Mouse (Mus musculus) limb, embryonic 10.5 days (tissue): ENCODE measurements at regions not wholly inside any gene's neighbourhood (a gene's known extent, or its start where the extent isn't known, plus 50 kb on each side); places are given as distances from the start of the nearest gene placed in this dataset.
A peak's percentile ranks its signal among the peaks of the same experiment; 100 is the strongest.

Experiments
- DNase-seq: peaks from one replicate; pipeline ENCODE4 v3.0.0-alpha.2; 2017; ENCODE audit warnings: low spot score
- H3K27ac ChIP-seq: fragments of 300-500 bp; sonication (generic); 2 replicates; pipeline ENCODE4 v1.5.1; 2016; ENCODE audit warnings: mild to moderate bottlenecking
- H3K27me3 ChIP-seq: fragments of 300-500 bp; sonication (generic); 2 replicates; pipeline ENCODE4 v1.6.1; 2016; ENCODE audit warnings: low read depth, mild to moderate bottlenecking; ENCODE audit not compliant: poor library complexity, severe bottlenecking
- H3K36me3 ChIP-seq: fragments of 300-500 bp; sonication (generic); 2 replicates; pipeline ENCODE4 v1.6.1; 2016; ENCODE audit warnings: mild to moderate bottlenecking, moderate library complexity
- H3K4me1 ChIP-seq: fragments of 300-500 bp; sonication (generic); 2 replicates; pipeline ENCODE4 v1.6.1; 2016
- H3K4me3 ChIP-seq: fragments of 300-500 bp; sonication (generic); 2 replicates; pipeline ENCODE4 v1.5.1; 2016; ENCODE audit warnings: mild to moderate bottlenecking, moderate library complexity
- H3K9me3 ChIP-seq: fragments of 300-500 bp; sonication (generic); replicated peaks from 2 replicates; pipeline ENCODE4 v1.6.1; 2016; ENCODE audit warnings: mild to moderate bottlenecking
- WGBS: fragments of 180-500 bp; shearing (Covaris S2); methylation state at CpG from one replicate; pipeline ENCODE4 v1.1.7; 2016; 5-methylcytosine and 5-hydroxymethylcytosine counted together

DNA sequence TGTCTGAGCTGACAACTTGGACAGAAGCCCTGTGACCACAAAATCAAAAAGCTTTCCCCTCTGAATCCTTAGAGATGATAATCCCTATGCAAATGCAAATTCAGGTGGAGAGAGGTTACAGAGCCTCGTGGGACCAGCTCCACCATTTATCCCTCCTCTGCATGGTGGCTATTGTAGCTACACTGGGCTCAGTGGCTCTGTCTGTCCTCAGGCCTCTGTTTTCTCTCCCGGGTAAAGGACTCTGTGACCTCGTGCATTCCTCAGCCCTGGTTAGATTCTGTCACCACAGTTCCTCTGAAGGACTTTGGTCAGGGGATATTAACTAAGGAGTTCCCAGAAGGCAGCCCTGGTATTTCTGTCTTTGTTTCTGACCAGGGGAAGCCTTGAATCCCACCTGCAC lies 452.3 kb downstream of the Vrk1 start:
- Histone ChIP-seq H3K36me3 (no peaks in the 10 kb centered on the region), H3K9me3 (no peaks in the 10 kb centered on the region), H3K27me3 (peaks cover 26% of the 10 kb centered on the region), H3K4me3 (no peak overlapping the region), H3K4me1 (peaks cover 13% of the 10 kb centered on the region), H3K27ac (no peak overlapping the region)
- WGBS, result 32% methylated on average over 3 of the region's 3 CpGs
- no peak for DNase-seq

DNA sequence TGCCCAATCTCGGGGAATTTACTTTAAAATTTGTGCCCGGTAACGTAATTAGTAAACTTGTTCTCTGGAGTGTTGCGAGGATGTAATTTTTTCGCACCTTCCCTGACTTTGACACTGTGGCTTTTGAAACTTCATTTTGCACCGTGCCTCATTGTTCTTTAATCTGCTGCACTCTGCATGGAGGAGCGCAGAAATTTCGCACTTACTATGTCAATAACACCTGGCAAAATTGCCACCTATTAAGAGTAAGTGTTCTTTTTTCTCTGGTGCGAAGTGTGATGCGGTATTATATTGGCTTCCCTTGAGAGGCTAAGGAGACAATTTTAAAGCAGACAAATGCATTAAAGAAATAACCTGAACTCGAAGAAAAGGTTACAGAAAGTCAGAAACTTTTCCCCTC lies 454.7 kb downstream of the Vrk1 start:
- H3K4me3 ChIP-seq, result no peak overlapping the region
- H3K27me3 ChIP-seq, result peaks cover 27% of the 10 kb centered on the region
- H3K36me3 ChIP-seq, result no peaks in the 10 kb centered on the region
- H3K9me3 ChIP-seq, result no peaks in the 10 kb centered on the region
- no peak for DNase-seq
- peaks cover 17% of the 10 kb centered on the region for H3K4me1 ChIP-seq
- no peak overlapping the region for H3K27ac ChIP-seq
- WGBS, result 26% methylated on average over 11 of the region's 11 CpGs

DNA sequence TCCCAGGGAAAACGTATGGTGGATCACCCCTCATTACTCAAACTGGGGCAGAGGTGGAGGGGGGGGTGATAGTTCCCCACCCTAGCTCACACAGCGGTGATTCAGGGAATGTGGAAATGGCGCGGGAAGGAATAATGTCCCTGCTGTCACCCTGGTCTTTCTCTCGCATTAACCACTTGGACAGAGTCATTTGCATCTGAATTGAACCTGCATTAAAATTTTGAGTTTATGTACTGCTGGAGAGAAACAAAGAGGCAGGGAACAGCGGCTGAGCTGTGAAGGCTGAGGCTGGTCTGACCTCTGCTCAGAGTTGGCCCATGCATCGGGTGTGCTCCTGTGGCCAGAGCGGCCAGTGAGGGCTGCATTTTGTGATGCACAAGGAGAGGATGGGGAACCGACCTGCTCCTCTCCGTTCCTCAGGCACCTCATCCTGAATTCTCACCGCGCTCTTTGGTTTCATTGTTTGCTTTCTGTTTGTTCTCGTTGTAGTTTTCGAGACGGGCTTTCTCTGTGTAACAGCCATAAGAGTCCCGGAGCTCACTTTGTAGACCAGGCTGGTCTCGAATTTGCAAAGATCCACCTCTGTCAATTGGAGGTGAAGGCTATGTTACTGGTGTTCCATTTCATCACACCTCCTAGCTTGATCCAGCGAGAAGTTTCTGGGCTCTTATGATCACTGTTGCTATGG lies 458.3 kb downstream of the Vrk1 start:
- H3K27ac ChIP-seq, result no peak overlapping the region
- no peak for DNase-seq
- no peaks in the 10 kb centered on the region for H3K36me3 ChIP-seq
- 72% methylated on average over 18 of the region's 18 CpGs for WGBS
- H3K4me1 ChIP-seq, result peaks cover 17% of the 10 kb centered on the region
- no peak overlapping the region for H3K4me3 ChIP-seq
- peaks cover 34% of the 10 kb centered on the region for H3K27me3 ChIP-seq
- no peaks in the 10 kb centered on the region for H3K9me3 ChIP-seq

DNA sequence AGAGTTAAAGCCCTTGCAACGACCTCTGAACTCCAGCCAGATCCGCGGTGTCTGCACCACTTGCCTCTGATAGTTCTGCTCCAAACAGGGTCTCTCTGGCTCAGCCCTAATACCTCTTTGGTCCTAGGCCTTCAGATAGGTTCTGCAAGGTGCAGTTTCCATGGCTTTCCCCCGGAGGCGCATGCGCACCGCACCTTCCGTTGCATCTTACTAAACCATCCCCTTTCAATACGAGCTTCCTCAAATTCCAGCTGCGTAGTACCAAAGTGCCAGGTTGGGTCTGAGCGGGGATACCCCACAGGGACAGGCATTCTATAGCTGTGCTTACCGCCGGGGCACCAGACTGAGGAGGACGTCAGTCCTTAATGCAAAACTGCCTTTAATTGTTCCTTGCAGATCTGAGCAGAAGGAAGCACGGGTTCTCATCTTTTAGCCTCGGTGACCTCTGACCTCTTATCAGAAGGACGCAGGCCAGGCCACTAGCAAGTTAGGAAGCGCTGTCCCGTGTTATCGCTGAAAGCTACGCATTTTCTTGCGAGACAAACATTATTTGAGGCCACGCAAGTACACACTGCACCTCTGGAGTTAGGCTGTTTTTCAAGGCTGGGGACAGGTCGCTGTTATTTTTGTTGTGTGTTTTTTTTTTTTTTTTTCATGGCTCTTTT lies 464.6 kb downstream of the Vrk1 start:
- H3K36me3 ChIP-seq, result no peaks in the 10 kb centered on the region
- peaks cover 36% of the 10 kb centered on the region for H3K4me1 ChIP-seq
- no peaks in the 10 kb centered on the region for H3K9me3 ChIP-seq
- DNase-seq, result peak; percentile 40
- peaks cover 71% of the 10 kb centered on the region for H3K27me3 ChIP-seq
- H3K4me3 ChIP-seq, result peak overlapping the region; percentile 26
- H3K27ac ChIP-seq, result no peak overlapping the region
- WGBS, result 14% methylated on average over 24 of the region's 24 CpGs

DNA sequence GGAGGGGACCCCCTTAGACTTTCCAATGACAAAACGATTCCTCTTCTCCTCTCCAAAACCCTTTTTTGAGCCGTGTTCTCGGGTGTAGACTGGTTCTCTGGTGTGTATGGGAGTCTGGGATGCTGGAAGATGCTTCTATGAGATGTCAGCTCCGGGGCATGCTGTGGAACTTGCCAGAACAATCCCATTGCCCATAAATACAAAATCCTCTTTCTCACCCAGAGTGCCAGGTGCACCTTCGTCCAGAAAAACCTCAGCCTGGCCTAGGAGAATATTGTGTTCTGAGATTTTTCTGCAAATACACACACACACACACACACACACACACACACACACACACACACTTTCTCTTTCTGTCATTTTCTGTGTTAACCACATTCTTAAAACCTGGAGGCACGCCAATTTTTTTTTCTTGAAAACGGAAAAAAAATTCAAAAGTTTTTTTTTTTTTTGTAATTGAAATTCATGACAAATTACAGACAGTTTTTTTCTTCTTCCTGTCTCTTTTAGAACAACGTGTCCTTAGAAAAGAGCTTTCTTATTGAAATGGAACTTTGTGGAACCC lies 465.5 kb downstream of the Vrk1 start:
- H3K27me3 ChIP-seq, result peaks cover 77% of the 10 kb centered on the region
- WGBS, result 80% methylated on average over 8 of the region's 8 CpGs

DNA sequence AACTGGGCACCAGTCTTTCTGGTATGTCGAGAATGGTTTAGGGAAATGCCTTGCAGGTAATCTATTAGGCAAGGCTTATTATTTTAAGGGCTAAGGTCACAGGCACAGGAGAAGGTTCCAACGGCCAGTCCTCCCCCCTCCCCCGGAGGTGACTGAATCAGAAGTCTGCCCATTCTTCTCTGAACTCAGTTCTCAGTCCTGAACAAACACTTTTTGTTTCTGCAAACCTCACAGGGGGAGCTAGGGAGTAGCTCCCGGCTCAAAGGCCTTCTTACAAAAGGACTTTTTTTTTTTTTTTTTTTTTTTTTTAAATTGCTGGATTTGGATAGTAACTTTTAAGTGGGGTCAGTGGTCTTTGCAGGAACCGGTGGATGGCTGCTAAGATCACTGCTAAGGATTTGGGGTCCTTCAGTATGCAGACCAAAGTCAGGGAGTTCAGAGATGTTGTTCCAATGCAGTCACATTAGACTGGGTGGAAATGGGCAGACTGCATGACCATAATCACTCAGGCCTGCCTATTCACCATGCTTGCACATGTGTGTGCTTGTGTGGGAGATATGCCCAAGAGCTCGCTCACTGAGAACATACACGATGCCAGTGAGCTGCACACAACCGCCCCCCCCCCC lies 467.1 kb downstream of the Vrk1 start:
- Histone ChIP-seq H3K4me1 (peaks cover 38% of the 10 kb centered on the region), H3K27me3 (peaks cover 84% of the 10 kb centered on the region), H3K36me3 (no peaks in the 10 kb centered on the region), H3K4me3 (no peak overlapping the region), H3K27ac (no peak overlapping the region), H3K9me3 (no peaks in the 10 kb centered on the region)
- WGBS, result 25% methylated on average over 8 of the region's 8 CpGs
- no peak for DNase-seq

More for the DNA sequence above, 465.5 kb downstream of the Vrk1 start:
- H3K4me1 ChIP-seq, result peaks cover 38% of the 10 kb centered on the region
- H3K4me3 ChIP-seq, result no peak overlapping the region
- H3K36me3 ChIP-seq, result no peaks in the 10 kb centered on the region
- H3K27ac ChIP-seq, result no peak overlapping the region
- no peak for DNase-seq
- no peaks in the 10 kb centered on the region for H3K9me3 ChIP-seq

DNA sequence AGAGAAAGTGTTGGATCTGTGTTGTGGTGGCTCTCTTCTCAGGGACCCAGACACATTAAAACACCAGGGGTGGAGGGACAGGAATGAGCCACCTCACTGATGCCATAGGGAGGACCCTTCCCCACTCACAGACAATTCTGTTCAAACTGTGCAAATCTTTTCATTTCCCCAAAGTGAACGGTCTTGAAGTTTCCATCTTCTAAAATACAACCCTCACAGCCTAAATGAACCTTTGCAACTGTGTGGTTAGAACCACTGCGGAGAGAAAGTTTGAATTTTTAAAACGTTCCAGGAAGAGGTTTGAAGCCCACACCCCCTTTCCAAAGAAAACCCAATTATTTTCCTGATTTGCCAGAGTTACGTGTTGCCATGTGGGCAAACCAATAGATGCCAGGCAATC lies 467.7 kb downstream of the Vrk1 start:
- WGBS, result 19% methylated on average over 4 of the region's 4 CpGs
- no peak overlapping the region for H3K4me3 ChIP-seq
- H3K27me3 ChIP-seq, result peaks cover 90% of the 10 kb centered on the region
- no peaks in the 10 kb centered on the region for H3K36me3 ChIP-seq
- no peaks in the 10 kb centered on the region for H3K9me3 ChIP-seq
- DNase-seq, result no peak
- peaks cover 38% of the 10 kb centered on the region for H3K4me1 ChIP-seq
- no peak overlapping the region for H3K27ac ChIP-seq

DNA sequence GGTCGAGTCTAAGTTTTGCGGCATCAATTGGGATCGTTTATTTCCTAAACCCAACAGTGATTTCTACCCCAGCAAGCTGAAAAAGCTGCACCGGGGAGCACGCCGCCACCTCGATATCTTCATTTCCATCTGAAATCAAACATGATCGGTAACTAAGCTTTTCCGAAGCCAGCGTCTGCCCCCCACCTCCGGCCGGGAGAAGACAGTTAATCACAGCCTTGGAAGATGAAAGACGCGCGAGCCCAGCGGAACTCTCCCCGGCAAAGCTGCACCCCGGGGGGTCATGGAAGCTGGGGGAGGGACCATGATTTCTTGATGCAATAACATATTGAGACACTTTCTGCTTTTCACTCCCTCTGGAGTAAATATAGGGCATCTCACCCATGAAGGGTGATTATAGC lies 468.4 kb downstream of the Vrk1 start:
- Histone ChIP-seq H3K27me3 (peaks cover 95% of the 10 kb centered on the region), H3K4me1 (peaks cover 38% of the 10 kb centered on the region), H3K4me3 (peak overlapping the region; percentile 40), H3K36me3 (no peaks in the 10 kb centered on the region), H3K27ac (no peak overlapping the region), H3K9me3 (no peaks in the 10 kb centered on the region)
- peak; percentile 58 for DNase-seq
- under 1% methylated on average over 18 of the region's 18 CpGs for WGBS

DNA sequence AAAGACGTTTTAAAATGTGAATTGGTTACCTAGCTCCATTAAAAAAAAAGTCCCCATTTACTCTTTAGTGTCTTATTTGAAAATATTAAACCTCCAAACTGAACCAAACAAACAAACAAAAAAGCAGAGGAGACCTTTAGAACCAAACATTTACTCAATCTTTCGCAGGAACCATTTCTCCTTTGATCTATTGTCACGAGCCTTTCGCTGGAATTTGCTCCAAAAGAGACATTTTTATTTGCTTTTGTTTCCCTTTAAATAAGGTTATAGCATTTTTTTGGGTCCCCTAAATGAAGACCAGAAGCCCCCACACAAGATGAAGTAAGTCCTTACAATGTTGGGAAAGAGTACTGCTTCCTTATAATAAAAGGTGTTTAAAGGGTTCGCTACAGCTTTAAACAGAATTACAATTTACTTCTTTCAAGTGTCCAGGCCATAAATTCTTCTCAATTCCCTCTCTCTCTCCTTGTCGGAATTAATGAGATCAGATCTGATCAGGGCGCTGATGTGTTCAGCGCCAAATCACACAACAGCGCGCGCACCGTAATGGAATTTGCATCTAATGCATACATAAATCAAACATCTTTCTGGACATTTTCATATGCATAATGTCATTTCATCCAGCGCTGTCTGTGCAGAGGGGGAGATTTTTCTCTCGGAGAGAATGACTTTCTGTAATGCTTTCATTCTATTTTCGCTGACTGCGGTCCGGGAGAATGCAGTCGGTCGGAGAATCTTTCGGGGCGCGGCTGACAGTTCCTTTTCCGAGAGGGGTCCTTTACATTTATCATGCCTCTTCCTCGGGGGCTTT lies 469.2 kb downstream of the Vrk1 start:
- Histone ChIP-seq H3K36me3 (no peaks in the 10 kb centered on the region), H3K27ac (no peak overlapping the region), H3K4me3 (peak overlapping the region; percentile 25; the same call in 1 of the 2 replicates), H3K4me1 (peaks cover 37% of the 10 kb centered on the region), H3K9me3 (no peaks in the 10 kb centered on the region), H3K27me3 (peaks cover 94% of the 10 kb centered on the region)
- no peak for DNase-seq
- WGBS, result under 1% methylated on average over 24 of the region's 24 CpGs

DNA sequence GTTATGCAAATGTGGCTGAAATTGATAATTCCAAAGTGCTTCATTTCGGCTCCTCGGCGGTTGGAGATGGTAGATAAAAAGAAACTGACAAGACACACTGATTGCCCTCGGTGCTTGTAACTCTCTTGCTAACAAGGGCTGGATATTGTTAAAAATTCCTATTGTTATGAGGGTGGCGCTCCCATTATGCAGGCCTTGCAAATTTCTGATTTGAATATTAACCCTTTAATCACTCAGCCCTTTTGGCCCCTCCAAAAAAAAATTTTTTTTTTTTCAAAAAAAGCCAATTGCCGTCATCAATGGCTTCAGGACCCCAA lies 469.8 kb downstream of the Vrk1 start:
- Histone ChIP-seq H3K4me1 (peaks cover 31% of the 10 kb centered on the region), H3K27me3 (peaks cover 94% of the 10 kb centered on the region)
- DNase-seq, result no peak

DNA sequence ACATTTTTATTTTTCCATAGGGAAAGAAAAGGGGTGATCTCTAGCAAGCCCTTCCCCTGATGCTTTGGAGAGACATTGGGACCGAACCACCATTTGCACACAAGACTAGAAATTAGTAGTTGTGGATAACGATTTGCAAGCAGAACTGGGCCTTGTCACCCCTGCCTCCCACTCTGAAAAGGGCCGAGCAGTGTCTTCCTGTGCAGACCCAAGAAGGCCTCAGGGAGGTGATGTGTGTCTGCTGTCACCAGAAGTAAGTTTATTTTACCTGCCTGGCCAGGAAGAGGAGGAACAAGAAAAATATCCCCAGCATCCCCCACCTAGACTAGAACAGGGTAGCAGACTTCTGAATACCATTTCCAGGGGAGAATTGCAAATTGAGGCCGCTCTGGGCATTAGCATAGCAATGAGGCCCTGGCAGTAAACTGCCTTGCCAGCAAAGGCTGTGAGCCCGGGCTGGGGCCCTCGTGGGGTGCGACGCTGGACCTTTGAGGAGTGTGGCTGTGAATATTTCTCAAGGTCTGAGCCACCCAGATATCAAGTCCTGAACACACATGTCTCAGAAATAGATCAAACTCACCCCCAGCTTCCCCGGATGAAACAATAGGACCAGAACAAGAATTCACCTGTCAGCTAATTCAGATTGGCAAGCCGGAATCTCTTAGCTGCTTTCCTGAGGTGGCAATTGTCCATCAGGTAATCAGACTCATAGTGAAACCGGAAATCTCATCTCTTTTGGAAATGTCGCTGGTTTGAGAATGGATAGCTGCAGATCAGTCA lies 470.4 kb downstream of the Vrk1 start:
- H3K27me3 ChIP-seq, result peaks cover 89% of the 10 kb centered on the region
- peaks cover 31% of the 10 kb centered on the region for H3K4me1 ChIP-seq
- WGBS, result 18% methylated on average over 12 of the region's 12 CpGs
- H3K9me3 ChIP-seq, result no peaks in the 10 kb centered on the region
- no peaks in the 10 kb centered on the region for H3K36me3 ChIP-seq
- no peak for DNase-seq
- H3K4me3 ChIP-seq, result no peak overlapping the region
- H3K27ac ChIP-seq, result no peak overlapping the region

More for the DNA sequence above, 469.8 kb downstream of the Vrk1 start:
- Histone ChIP-seq H3K4me3 (peak overlapping the region; percentile 25; the same call in 1 of the 2 replicates), H3K36me3 (no peaks in the 10 kb centered on the region), H3K9me3 (no peaks in the 10 kb centered on the region), H3K27ac (no peak overlapping the region)
- WGBS, result 6% methylated on average over 6 of the region's 6 CpGs
